Mouse (Mus musculus) frontal cortex, postnatal 14 days (tissue): ENCODE results near the gene Ubtf.
A peak's percentile ranks its signal among the peaks of the same experiment; 100 is the strongest.

ENCODE experiments used
- DNase-seq, 2 experiments: peaks; one replicate each; pipeline ENCODE4 v3.0.0; 2022; ENCODE audit warnings: low spot score in 2 of 2

Gene Ubtf

GRCm38 (mm10) chr11:102347683-102348082 lies 28.1 kb upstream of the Ubtf start:
- no peak for DNase-seq

DNA sequence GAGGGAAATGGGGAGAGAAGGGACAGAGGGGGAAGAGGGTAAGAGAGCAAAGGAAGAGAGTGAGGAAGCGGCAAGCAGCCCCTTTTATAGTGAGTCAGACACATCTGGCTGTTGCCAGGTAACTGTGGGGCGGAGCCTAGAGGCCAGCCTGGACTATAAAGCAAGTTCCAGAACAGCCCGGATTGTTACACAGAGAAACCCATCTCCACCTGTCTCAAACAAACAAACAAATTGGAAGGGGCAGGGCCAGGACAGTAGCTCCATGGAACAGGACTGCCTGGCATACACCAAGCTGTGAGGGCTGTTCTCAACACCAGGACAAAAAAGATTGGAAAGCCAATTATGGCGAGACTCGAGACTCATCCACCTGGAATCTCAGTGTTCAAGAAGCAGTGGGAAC lies 27.4 kb upstream of the Ubtf start:
- DNase-seq = no peak

GRCm38 (mm10) chr11:102344458-102344857 lies 24.9 kb upstream of the Ubtf start:
- no peak for DNase-seq

GRCm38 (mm10) chr11:102342742-102343141 lies 23.2 kb upstream of the Ubtf start:
- DNase-seq = no peak

DNA sequence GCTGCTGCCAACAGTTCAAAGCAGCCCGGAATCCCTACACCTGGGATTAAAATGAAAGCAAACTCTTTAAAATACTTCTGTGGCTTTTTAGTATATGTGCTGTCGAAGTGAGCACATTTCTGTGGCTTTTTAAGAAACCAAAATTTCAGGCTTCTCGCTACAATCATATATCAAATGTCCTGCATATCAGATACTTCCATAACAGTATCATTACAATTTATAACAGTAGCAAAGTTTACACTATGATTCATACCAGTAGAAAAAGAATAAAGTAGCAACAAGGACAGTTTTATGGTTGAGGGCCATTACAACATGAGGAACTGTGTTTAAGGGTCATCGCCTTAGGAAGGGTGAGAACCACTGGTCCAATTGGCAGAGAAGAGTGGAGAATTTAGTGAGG lies 21.6 kb upstream of the Ubtf start:
- DNase-seq = no peak

- no peak for DNase-seq
Measured at GRCm38 (mm10) chr11:102339624-102340023, 20.1 kb upstream of the Ubtf start.

DNA sequence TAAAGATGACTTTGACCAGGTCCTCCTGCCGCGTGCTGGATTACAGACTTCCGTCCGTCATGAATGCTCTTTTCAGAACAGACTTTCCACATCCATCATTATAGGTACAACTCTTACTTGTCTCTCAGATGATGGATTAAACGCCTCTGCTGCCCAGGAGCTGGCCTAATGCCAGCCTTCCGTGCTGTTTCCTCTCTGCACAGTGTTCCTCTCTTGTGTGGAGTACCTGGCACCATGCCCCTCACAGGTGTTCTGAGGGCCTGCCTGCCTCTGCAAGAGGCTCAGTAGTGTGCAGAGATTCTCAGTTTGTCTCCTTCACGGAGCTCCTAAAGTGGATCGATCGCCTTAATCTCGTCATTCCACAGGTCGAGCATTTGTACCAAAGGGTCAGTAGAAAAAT lies 19.7 kb upstream of the Ubtf start:
- DNase-seq = no peak

DNA sequence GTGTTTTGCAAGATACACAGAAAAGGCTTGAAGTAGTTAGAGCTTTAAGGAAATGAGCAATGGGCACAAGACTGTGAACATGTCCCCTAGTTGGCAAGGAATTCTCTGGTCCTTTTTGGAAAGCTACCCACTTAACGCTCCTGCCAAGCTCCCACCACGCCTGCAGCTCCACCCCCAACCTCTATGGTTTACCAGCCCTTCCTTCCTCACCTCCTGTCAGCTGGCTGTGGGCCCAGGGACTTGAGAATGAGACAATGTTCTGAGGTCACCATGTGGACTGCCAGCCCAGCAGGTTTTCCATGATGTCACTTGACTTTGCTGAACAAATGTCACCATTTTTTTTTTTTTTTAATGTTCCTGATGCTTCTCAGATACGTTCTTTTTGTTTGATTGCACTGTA lies 19.0 kb upstream of the Ubtf start:
- peak; percentile 23 to 29 for DNase-seq

DNA sequence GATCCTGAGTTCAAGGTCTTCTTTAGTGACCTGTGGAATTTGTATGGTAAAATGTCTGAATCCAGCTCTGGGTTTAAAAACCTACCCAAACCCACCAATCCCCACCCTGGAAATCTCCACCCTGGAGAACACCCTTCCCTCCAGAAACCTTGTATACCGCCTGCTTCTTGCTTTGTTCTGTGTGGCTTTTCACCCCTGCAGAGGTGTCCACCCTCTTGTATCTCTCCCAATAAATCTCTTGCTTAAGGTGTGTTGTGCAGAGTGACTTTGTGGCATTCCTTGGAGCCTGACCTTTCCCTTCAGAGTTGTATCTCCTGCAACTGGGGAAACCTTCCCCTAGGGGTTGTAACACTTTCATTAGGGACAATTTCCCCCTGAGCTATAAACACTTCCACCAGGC lies 18.4 kb upstream of the Ubtf start:
- no peak for DNase-seq

- no peak for DNase-seq
Measured at GRCm38 (mm10) chr11:102336191-102336590, 16.6 kb upstream of the Ubtf start.

GRCm38 (mm10) chr11:102334973-102335700 lies 15.6 kb upstream of the Ubtf start:
- DNase-seq = no peak

- DNase-seq = no peak
Measured at GRCm38 (mm10) chr11:102334010-102334409, 14.5 kb upstream of the Ubtf start.

DNA sequence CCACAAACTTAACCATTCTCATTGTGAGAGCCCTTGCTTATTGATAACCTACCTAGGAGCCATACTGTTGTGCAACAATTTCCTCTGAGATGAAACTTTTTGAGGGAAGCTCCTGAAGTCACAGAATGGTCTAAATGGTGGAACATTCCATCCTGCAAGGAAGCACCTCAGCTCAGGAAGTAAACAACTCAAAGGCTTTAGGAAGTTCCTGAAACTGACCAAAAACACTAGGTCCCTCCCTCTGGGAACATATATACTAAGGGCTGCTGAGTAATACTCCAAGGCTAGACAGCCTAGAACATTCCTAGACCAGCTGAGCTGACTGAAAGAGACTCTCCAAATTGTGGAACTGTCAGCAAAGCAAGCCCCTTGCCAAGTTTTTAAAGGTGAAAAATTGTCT lies 13.5 kb upstream of the Ubtf start:
- DNase-seq = no peak

DNA sequence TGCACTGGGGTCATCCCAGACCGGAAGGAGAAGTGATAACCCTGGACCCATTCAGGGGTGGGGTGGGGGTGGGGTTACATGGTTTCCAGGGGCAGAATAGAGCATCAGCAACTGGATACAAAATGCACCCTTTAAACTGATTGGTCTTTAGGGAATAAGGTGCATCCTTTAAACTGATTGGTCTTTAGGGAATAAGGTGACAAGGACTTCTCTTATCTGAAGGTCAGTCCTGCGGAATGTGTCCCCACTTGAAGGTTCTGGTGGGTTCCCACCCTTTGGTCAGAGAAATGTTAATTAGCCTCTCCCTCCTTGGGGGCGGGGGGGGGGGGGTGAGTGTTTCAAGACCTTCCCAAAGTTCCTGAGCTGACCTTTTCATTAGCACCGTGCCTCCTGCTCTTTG lies 12.3 kb upstream of the Ubtf start:
- DNase-seq = no peak

DNA sequence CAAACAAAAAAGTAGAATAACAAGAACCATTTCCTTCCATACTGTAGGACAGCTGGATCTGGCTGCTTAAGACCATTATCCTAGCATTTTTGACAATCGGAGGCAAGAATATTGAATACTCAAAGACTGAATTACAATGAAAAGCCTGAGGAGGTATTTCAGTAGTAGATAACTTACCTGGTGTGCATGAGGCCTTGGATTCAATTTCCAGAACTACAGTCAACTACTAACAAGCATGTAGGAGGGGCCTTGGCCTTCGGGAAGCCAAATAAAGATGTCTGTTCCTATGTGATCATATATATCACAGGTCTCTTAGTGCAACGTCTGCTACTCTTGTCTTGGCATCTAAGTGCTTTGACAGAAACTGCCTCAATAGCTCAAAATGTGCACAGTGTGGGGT lies 10.5 kb upstream of the Ubtf start:
- no peak for DNase-seq

DNA sequence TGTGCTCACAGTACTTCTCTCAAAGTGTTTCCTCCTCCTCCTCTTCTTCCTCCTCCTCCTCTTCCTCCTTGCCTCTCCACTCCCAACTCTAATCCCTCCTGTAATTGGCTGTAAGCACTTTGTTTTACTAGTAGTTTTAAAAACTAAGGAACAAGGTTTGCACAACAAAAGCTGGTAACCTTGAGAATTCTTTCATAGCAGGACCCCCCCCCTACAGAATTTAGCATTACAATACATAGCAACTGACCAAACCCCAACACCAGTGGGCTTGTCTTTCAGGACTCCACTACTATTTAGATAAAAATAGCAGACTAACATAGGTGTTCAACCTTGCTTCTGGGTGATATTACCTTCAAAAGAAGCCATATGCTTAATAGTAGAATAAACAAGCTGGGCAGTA lies 10.0 kb upstream of the Ubtf start:
- DNase-seq = no peak

GRCm38 (mm10) chr11:102327839-102328238 lies 8.3 kb upstream of the Ubtf start:
- peak in 1 of 2 experiments; percentile 0 for DNase-seq

GRCm38 (mm10) chr11:102327250-102327649 lies 7.7 kb upstream of the Ubtf start:
- DNase-seq = no peak

DNA sequence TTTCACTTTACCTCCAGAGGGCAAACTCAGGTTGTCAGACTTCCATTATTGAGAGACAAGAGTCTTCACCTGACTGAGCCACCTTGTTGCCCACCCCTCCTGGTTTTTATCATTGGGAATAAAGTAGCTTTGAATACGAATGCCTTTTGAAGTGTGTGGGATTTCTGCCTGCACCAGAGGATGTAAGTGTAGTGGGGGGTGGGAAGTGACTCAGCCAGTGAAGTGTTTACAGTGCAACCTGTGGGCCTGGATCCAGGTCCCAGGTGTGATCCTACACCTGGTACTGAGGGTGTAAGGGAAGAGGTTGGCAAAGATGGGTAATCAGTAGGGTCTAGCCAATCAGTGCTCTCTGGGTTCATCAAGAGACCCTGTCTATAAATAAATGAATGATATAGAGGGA lies 4.0 kb upstream of the Ubtf start:
- no peak for DNase-seq

- DNase-seq = no peak
Measured at GRCm38 (mm10) chr11:102321931-102322330, 2.4 kb upstream of the Ubtf start.

- DNase-seq = peak; percentile 68 to 80
Measured at GRCm38 (mm10) chr11:102320686-102321005, 1.1 kb upstream of the Ubtf start.

DNA sequence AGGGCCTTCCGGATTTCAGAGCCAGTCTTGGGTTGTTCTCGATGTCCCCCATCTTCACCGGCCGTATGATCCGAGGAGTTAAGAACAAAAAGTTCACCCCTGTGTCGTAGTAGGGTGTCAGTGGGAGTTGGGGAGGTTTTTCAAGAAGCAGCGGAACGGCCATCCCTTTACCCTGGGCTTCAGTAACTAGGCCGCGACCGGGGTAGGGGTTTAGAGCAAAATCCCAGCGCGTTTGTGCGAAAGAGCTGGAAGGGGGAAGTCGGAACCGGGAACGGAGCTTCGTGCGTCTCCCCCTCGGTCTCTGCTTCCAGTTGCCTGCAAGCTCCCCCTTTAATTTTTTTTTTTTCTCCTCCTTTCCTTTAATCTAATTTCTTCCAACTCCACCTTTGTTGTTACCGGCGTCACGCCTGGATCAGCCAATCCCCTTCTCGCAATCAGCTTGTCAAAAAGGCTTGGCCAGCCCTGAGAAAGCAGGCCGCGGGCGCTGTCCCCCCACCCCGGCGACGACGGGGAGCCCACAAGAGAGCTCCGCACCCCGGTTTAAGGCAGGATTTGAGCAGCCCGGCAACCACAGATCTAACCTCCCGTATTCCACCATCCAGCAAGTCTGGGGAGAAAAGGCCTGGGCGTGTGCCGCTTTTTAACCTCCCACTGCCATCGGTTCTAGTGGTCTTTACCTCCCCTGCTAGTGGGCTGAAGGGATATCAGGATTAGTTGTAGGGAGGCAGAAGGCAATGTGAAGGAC lies 571 bp upstream of the Ubtf start:
- peak; percentile 88 to 90 for DNase-seq

DNA sequence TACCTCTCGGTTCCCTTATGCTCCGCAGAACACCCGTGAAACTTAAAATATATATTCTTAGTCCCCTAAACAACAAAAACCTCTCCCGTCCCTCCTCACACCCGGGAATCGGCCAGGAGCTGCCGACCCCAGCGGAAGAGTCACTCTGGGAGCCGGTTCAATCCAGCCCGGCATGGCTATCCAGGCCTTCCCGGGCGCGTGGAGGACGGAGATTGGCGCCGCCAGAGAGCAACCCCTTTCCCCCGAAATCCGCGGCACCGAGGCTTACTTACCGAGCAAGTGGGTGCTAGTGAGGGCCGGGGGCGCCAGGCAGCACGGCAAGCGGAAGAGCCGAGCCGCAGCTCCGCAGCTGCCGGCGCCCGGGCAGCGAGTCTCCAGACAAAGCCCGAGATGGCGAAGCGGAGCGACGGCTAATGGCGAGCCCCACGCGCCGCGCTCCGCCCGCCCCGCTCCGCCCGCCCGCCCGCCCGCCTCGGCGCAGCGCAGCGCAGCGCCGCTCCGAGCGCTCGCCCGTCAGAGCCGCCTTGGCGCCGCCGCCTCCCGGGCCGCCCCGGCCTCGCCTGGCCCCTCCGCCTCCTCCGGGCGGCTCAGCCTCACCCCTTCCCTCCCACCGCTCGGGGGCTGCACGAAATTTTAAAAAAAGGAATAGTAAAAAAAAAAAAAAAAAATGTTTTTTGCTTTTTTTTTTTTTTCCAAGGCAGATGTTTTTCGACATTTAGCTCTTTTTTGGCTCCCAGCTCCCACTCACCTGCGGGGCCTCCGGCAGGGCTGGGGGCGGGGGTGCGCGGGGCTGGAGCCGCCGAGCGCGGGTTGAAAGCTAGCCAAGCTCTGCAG lies 749 bp downstream of the Ubtf start:
- peak in 1 of 2 experiments; percentile 27 for DNase-seq
